Mouse (Mus musculus) myocyte (in vitro differentiated cells): ENCODE measurements at regions not wholly inside any gene's neighbourhood (a gene's known extent, or its start where the extent isn't known, plus 50 kb on each side); places are given as distances from the start of the nearest gene placed in this dataset.

Experiments
- H3K27me3 ChIP-seq: one replicate; pipeline ENCODE4 v1.6.1; 2011; ENCODE audit not compliant: control insufficient read depth, insufficient read depth, insufficient read length
- H3K36me3 ChIP-seq: one replicate; pipeline ENCODE4 v1.6.1; 2011; ENCODE audit not compliant: control insufficient read depth, insufficient read depth
- H3K4me2 ChIP-seq: one replicate; pipeline ENCODE4 v1.6.1; 2011; ENCODE audit warnings: low read depth, control low read depth
- H3K4me3 ChIP-seq: one replicate; pipeline ENCODE4 v1.5.1; 2011; ENCODE audit warnings: mild to moderate bottlenecking, control low read depth, moderate library complexity
- H3K79me2 ChIP-seq: one replicate; pipeline ENCODE4 v1.6.1; 2011; ENCODE audit not compliant: control insufficient read depth, insufficient read depth
- H3ac ChIP-seq: one replicate; pipeline ENCODE4 v1.6.1; 2011; ENCODE audit not compliant: control insufficient read depth, insufficient read length
- CEBPB ChIP-seq: IDR thresholded peaks from 2 replicates; pipeline ENCODE4 v1.6.1; 2011; ENCODE audit warnings: mild to moderate bottlenecking, moderate library complexity; ENCODE audit not compliant: poor library complexity, insufficient read depth, severe bottlenecking
- E2F4 ChIP-seq: IDR thresholded peaks from one replicate; pipeline ENCODE4 v1.6.1; 2011; ENCODE audit warnings: mild to moderate bottlenecking, control low read depth, moderate library complexity; ENCODE audit not compliant: insufficient read depth
- MAX ChIP-seq: IDR thresholded peaks from one replicate; pipeline ENCODE4 v1.6.1; 2011; ENCODE audit warnings: low read depth, mild to moderate bottlenecking, control low read depth
- MYOD1 ChIP-seq, 3 experiments: IDR thresholded peaks; one replicate each; pipeline ENCODE4 v1.6.1; 2011; ENCODE audit warnings: control low read depth in 2 of 3, low read depth in 2 of 3, mild to moderate bottlenecking in 2 of 3, moderate library complexity in 1 of 3; ENCODE audit not compliant: insufficient read length in 2 of 3, control insufficient read depth in 1 of 3
- MYOG ChIP-seq, 3 experiments: IDR thresholded peaks; one replicate each; pipeline ENCODE4 v1.6.1; 2011; ENCODE audit warnings: control low read depth in 2 of 3, low read depth in 2 of 3, mild to moderate bottlenecking in 2 of 3; ENCODE audit not compliant: insufficient read length in 2 of 3, control insufficient read depth in 1 of 3, insufficient read depth in 1 of 3
- POLR2A ChIP-seq: IDR thresholded peaks from one replicate; pipeline ENCODE4 v1.6.1; 2011; ENCODE audit warnings: low read depth, mild to moderate bottlenecking, control low read depth, moderate library complexity; ENCODE audit not compliant: insufficient read length
- POLR2AphosphoS2 ChIP-seq: IDR thresholded peaks from one replicate; pipeline ENCODE4 v1.6.1; 2011; ENCODE audit warnings: low read depth, control low read depth; ENCODE audit not compliant: insufficient read length
- REST ChIP-seq: IDR thresholded peaks from one replicate; pipeline ENCODE4 v1.6.1; 2011; ENCODE audit warnings: mild to moderate bottlenecking, control low read depth, moderate library complexity; ENCODE audit not compliant: insufficient read depth, insufficient read length
- SRF ChIP-seq: IDR thresholded peaks from one replicate; pipeline ENCODE4 v1.6.1; 2011; ENCODE audit warnings: low read depth; ENCODE audit not compliant: control insufficient read depth, insufficient read length
- TCF12 ChIP-seq: IDR thresholded peaks from one replicate; pipeline ENCODE4 v1.6.1; 2011; ENCODE audit warnings: mild to moderate bottlenecking, control low read depth; ENCODE audit not compliant: poor library complexity, insufficient read depth, severe bottlenecking
- TCF3 ChIP-seq: IDR thresholded peaks from one replicate; pipeline ENCODE4 v1.6.1; 2011; ENCODE audit warnings: low read depth, control low read depth; ENCODE audit not compliant: insufficient read length
- USF1 ChIP-seq: IDR thresholded peaks from one replicate; pipeline ENCODE4 v1.6.1; 2011; ENCODE audit warnings: low read depth, mild to moderate bottlenecking, control low read depth, moderate library complexity

DNA sequence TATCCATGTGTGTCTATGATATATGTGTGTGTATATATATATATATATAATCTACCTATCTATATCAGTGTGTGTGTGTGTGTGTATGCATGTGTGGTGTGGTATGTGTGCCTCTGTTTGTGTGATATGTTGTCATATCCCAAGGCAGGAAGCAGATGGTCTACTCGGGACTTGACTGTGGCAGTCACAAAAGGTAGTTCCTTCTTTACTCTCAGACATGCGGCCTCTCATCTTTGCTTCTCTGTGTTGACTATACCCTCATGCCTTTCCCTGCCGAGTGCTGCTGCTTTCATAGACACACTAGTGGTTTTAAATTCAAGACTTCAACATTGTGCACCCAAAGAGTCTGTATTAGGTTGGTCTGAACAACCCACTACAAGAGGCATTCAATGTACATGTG lies 292.0 kb downstream of the Fut8 start:
- Histone ChIP-seq H3K4me2 (no peak overlapping the region), H3K27me3 (peaks cover 20% of the 10 kb centered on the region), H3K4me3 (no peak overlapping the region), H3ac (no peak overlapping the region), H3K36me3 (no peaks in the 10 kb centered on the region), H3K79me2 (no peaks in the 10 kb centered on the region)
- TF ChIP-seq POLR2A, result no peak
- TF ChIP-seq CEBPB, result no peak
- TF ChIP-seq POLR2AphosphoS2, result no peak
- TF ChIP-seq MAX, result no peak
- no peak for TF ChIP-seq TCF3
- no peak for TF ChIP-seq TCF12
- no peak for TF ChIP-seq MYOG (IDR thresholded peaks at IDR 0.05; ENCODE audit: control insufficient read depth in 1 of 3, insufficient read depth in 1 of 3, insufficient read length in 2 of 3, low read depth in 2 of 3)
- no peak for TF ChIP-seq USF1

DNA sequence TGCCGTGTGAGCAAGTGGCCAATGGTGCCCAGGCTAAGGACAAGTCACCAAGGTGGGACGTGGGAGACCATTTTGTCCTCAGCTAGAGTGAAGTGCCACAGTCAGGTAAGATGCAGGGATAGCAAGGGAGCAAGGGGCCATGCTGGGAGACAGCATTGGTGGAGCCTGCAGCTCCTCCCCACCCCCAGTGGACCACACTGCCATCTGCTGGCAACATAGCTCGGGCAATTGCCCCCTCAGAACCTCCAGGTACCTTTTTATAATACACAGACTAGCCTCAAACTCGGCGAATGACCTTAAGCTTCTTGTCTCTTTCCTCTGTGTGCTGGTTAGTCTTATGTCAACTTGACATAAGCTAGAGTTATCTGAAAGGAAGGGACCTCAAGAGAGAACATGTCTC lies 293.4 kb downstream of the Fut8 start:
- Histone ChIP-seq H3K4me2 (no peak overlapping the region), H3K4me3 (no peak overlapping the region), H3K36me3 (no peaks in the 10 kb centered on the region), H3K79me2 (no peaks in the 10 kb centered on the region), H3K27me3 (peaks cover 20% of the 10 kb centered on the region), H3ac (no peak overlapping the region)
- TF ChIP-seq POLR2A (no peak), MAX (no peak), CEBPB (no peak), TCF3 (no peak), POLR2AphosphoS2 (no peak), SRF (no peak), TCF12 (no peak), MYOD1 (IDR thresholded peaks at IDR 0.05; ENCODE audit: control insufficient read depth in 1 of 3, insufficient read length in 2 of 3, low read depth in 2 of 3) (no peak), REST (no peak), MYOG (IDR thresholded peaks at IDR 0.05; ENCODE audit: control insufficient read depth in 1 of 3, insufficient read depth in 1 of 3, insufficient read length in 2 of 3, low read depth in 2 of 3) (no peak), USF1 (no peak), E2F4 (no peak)

DNA sequence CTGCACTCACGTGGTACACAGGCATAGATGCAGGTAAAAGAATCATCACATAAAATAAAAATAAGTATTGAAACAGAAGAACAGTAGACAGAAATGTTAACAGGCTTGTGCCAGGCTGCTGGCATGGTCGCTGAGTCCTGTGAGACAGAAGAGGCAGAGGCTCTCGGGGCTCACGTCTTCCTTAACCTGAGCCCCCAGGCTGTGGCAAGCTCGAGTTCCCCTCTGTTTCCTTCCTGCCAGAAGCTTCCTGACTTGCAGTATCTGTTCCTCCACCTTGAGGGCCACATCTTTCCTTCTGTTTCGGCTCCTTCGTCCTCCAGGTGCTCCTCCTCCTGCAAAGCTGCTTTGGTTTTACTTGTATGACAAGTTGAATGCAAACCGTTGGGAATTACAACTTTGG lies 294.6 kb downstream of the Fut8 start:
- no peak for TF ChIP-seq SRF
- no peak for TF ChIP-seq CEBPB
- TF ChIP-seq TCF12, result no peak
- no peak for TF ChIP-seq TCF3
- TF ChIP-seq USF1, result no peak
- no peak for TF ChIP-seq POLR2AphosphoS2
- TF ChIP-seq REST, result no peak
- TF ChIP-seq MAX, result no peak
- no peak for TF ChIP-seq MYOD1 (IDR thresholded peaks at IDR 0.05; ENCODE audit: control insufficient read depth in 1 of 3, insufficient read length in 2 of 3, low read depth in 2 of 3)
- no peak for TF ChIP-seq MYOG (IDR thresholded peaks at IDR 0.05; ENCODE audit: control insufficient read depth in 1 of 3, insufficient read depth in 1 of 3, insufficient read length in 2 of 3, low read depth in 2 of 3)
- no peak for TF ChIP-seq E2F4
- no peak for TF ChIP-seq POLR2A
- Histone ChIP-seq H3K27me3 (peaks cover 14% of the 10 kb centered on the region), H3K4me3 (no peak overlapping the region), H3K79me2 (no peaks in the 10 kb centered on the region), H3K4me2 (no peak overlapping the region), H3ac (no peak overlapping the region), H3K36me3 (no peaks in the 10 kb centered on the region)

DNA sequence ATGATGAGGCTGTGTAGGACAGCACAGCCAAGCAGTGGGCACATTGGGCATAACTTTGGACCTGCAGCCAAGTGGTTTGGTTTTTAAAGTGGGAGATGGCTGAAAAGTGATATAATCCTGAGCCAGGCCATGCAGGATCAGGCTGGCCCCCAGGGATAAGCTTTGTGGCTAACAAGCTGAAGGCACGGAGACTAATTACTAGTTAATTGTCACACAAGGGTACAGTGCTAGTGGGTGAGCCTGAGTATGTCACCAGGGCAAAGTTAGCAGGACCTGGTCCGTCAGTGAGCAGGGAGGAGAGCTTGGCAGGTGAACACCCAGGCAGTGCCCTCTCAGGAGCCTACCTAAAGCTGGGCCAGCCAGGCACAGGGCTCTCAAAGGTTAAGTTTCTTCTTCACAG lies 295.7 kb downstream of the Fut8 start:
- H3K27me3 ChIP-seq, result peaks cover 14% of the 10 kb centered on the region
- no peaks in the 10 kb centered on the region for H3K79me2 ChIP-seq
- H3ac ChIP-seq, result no peak overlapping the region
- H3K4me2 ChIP-seq, result no peak overlapping the region
- H3K36me3 ChIP-seq, result no peaks in the 10 kb centered on the region
- H3K4me3 ChIP-seq, result no peak overlapping the region
- TF ChIP-seq MYOG (IDR thresholded peaks at IDR 0.05; ENCODE audit: control insufficient read depth in 1 of 3, insufficient read depth in 1 of 3, insufficient read length in 2 of 3, low read depth in 2 of 3) (no peak), TCF12 (no peak), USF1 (no peak), MAX (no peak), REST (no peak), POLR2AphosphoS2 (no peak), E2F4 (no peak), TCF3 (no peak), SRF (no peak), CEBPB (no peak), MYOD1 (IDR thresholded peaks at IDR 0.05; ENCODE audit: control insufficient read depth in 1 of 3, insufficient read length in 2 of 3, low read depth in 2 of 3) (no peak), POLR2A (no peak)

DNA sequence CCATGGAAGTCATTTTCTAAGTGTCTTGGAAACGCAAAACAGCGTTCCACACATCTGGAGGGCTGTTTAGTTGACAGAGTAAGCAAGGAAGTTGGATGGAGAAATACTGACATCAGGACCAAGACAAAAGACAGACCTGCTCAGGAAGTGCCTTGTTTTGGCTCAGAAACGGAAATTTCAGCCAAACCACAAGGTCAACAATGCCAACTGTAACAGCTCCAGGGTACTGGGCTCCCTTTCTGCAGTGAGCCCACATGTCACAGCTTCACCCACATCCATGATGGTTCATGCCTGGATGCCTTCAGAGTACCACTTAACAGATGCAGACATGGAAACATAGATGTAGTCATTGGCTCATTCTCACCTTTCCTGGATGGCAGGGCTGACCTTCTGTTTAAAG lies 296.2 kb downstream of the Fut8 start:
- Histone ChIP-seq H3K79me2 (no peaks in the 10 kb centered on the region), H3K36me3 (no peaks in the 10 kb centered on the region), H3K27me3 (peaks cover 10% of the 10 kb centered on the region), H3K4me2 (no peak overlapping the region), H3K4me3 (no peak overlapping the region), H3ac (no peak overlapping the region)
- no peak for TF ChIP-seq MYOD1 (IDR thresholded peaks at IDR 0.05; ENCODE audit: control insufficient read depth in 1 of 3, insufficient read length in 2 of 3, low read depth in 2 of 3)
- TF ChIP-seq REST, result no peak
- no peak for TF ChIP-seq POLR2AphosphoS2
- no peak for TF ChIP-seq MYOG (IDR thresholded peaks at IDR 0.05; ENCODE audit: control insufficient read depth in 1 of 3, insufficient read depth in 1 of 3, insufficient read length in 2 of 3, low read depth in 2 of 3)
- no peak for TF ChIP-seq CEBPB
- TF ChIP-seq SRF, result no peak
- TF ChIP-seq TCF3, result no peak
- no peak for TF ChIP-seq E2F4
- TF ChIP-seq USF1, result no peak
- no peak for TF ChIP-seq POLR2A
- no peak for TF ChIP-seq MAX
- TF ChIP-seq TCF12, result no peak
